In genomic region chr16:45742615-45743476, GRCm38 (mm10) we compare ENCODE assay signal across 8 mouse cellular contexts. TPM values are rescaled to one million over a fixed set of nuclear protein-coding genes. Genes with fewer than 3 reads are reported as not detected.
DNase-seq lines count a peak whose midpoint lies in the region; ATAC-seq and TF ChIP-seq lines count a peak whose summit lies in the region.

Abhd10 (minus strand) TSS chr16:45742955.

- peaks cover 10% of the 10 kb centered on the region for H3K79me2 ChIP-seq in MEL (ENCODE audit: control insufficient read depth, insufficient read depth, low read length, poor library complexity)

- TF ChIP-seq POLR2A in MEL (IDR thresholded peaks at IDR 0.05; ENCODE audit: control insufficient read depth in 1 of 2, insufficient read depth in 1 of 2, low read depth in 1 of 2, low read length in 2 of 2, poor library complexity in 1 of 2) = peak; percentile 84 to 87
- TF ChIP-seq POLR2A in cerebellum, adult 2 months (IDR thresholded peaks at IDR 0.05; ENCODE audit: borderline replicate concordance, insufficient read depth, low read length) = peak; percentile 88

- peak within 1 kb of the TSS; percentile 99 for H3K4me3 ChIP-seq in MEL (ENCODE audit: control insufficient read depth in 1 of 2, insufficient read depth in 1 of 2, low read depth in 2 of 2, low read length in 2 of 2)
- H3K4me3 ChIP-seq in cerebellum, adult 2 months (replicated peaks; ENCODE audit: insufficient read depth, low read depth, low read length) = peak within 1 kb of the TSS; percentile 91
- H3K4me3 ChIP-seq in forebrain, postnatal 0 days (ENCODE audit: low read depth, low read length) = peak within 1 kb of the TSS; percentile 82
- peak within 1 kb of the TSS; percentile 89 for H3K4me3 ChIP-seq in lung, embryonic 16.5 days (ENCODE audit: low read length)

- no peaks in the 10 kb centered on the region; a peak in 1 of 4 replicates for H3K4me1 ChIP-seq in MEL (ENCODE audit: control insufficient read depth in 1 of 2, insufficient read depth in 2 of 2, low read length in 2 of 2)
- no peaks in the 10 kb centered on the region; the same call in 1 of the 2 replicates for H3K4me1 ChIP-seq in cerebellum, adult 2 months (ENCODE audit: control insufficient read depth, insufficient read depth, low read length)
- H3K4me1 ChIP-seq in forebrain, postnatal 0 days (ENCODE audit: insufficient read depth) = no peaks in the 10 kb centered on the region
- H3K4me1 ChIP-seq in lung, embryonic 16.5 days (replicated peaks; ENCODE audit: control insufficient read depth, insufficient read depth, low read length) = peaks cover 5% of the 10 kb centered on the region

- peak; percentile 98 for ATAC-seq in forebrain, postnatal 0 days
- ATAC-seq in lung, embryonic 16.5 days (ENCODE audit: low read depth) = peak; percentile 99

- peaks cover 2 to 14% of the 10 kb centered on the region in 2 experiments; a peak in 3 of 4 replicates for H3K36me3 ChIP-seq in MEL (ENCODE audit: control insufficient read depth in 1 of 2, insufficient read depth in 2 of 2, low read length in 2 of 2)
- H3K36me3 ChIP-seq in forebrain, postnatal 0 days (ENCODE audit: insufficient read depth) = no peaks in the 10 kb centered on the region
- peaks cover 7% of the 10 kb centered on the region for H3K36me3 ChIP-seq in lung, embryonic 16.5 days (ENCODE audit: control insufficient read depth, insufficient read depth, low read length)

- H3K4me2 ChIP-seq in forebrain, postnatal 0 days (ENCODE audit: low read depth) = peak within 1 kb of the TSS; percentile 55
- peak within 1 kb of the TSS; percentile 83 for H3K4me2 ChIP-seq in lung, embryonic 16.5 days (ENCODE audit: low read depth, low read length)

- no peak for TF ChIP-seq RAD21 in MEL (IDR thresholded peaks at IDR 0.05; ENCODE audit: low read depth, low read length)

- H3K27me3 ChIP-seq in MEL (ENCODE audit: control insufficient read depth in 1 of 2, insufficient read depth in 2 of 2, low read length in 2 of 2) = no peaks in the 10 kb centered on the region
- no peaks in the 10 kb centered on the region for H3K27me3 ChIP-seq in cerebellum, adult 2 months (ENCODE audit: control insufficient read depth, insufficient read depth, low read length)
- H3K27me3 ChIP-seq in forebrain, postnatal 0 days (ENCODE audit: insufficient read depth, low read length) = no peaks in the 10 kb centered on the region
- no peaks in the 10 kb centered on the region for H3K27me3 ChIP-seq in lung, embryonic 16.5 days (ENCODE audit: control insufficient read depth, insufficient read depth, low read depth, low read length)

- no peak for TF ChIP-seq CTCF in MEL (IDR thresholded peaks at IDR 0.05 in 2 of 3, conservative IDR thresholded peaks at IDR 0.05 in 1 of 3; ENCODE audit: control insufficient read depth in 1 of 3, insufficient read depth in 1 of 3, low read depth in 2 of 3, low read length in 3 of 3, poor library complexity in 1 of 3, severe bottlenecking in 1 of 3)
- no peak for TF ChIP-seq CTCF in cerebellum, adult 2 months (IDR thresholded peaks at IDR 0.05; ENCODE audit: borderline replicate concordance, insufficient read depth, low read depth, low read length)
- no peak for TF ChIP-seq CTCF in forebrain, postnatal 0 days (IDR thresholded peaks at IDR 0.05; ENCODE audit: low read depth)

- H3K9me3 ChIP-seq in MEL (replicated peaks; ENCODE audit: insufficient read depth, low read length) = no peaks in the 10 kb centered on the region
- no peaks in the 10 kb centered on the region for H3K9me3 ChIP-seq in forebrain, postnatal 0 days (ENCODE audit: low read length)
- no peaks in the 10 kb centered on the region for H3K9me3 ChIP-seq in lung, embryonic 16.5 days (ENCODE audit: control insufficient read depth, low read length)

- DNase-seq in MEL (ENCODE audit: low read depth, low spot score) = peak; percentile 91
- peak; percentile 97 to 98 for DNase-seq in cerebellum, adult 2 months
- peak; percentile 98 for DNase-seq in forebrain, postnatal 0 days
- DNase-seq in heart, postnatal 4 days = peak; percentile 98
- DNase-seq in layer of hippocampus, adult 9-10 months (ENCODE audit: low spot score) = peak; percentile 85
- DNase-seq in ovary, postnatal 10 days (ENCODE audit: low spot score) = peak; percentile 93
- DNase-seq in thymus, postnatal 10 days (ENCODE audit: low spot score in 2 of 2) = peak; percentile 96 to 97

- H3K27ac ChIP-seq in MEL (ENCODE audit: control insufficient read depth, low read depth, low read length) = peak within 1 kb of the TSS; percentile 66
- peak within 1 kb of the TSS; percentile 83 for H3K27ac ChIP-seq in cerebellum, adult 2 months (ENCODE audit: insufficient read depth, low read length)
- peak within 1 kb of the TSS; percentile 94 for H3K27ac ChIP-seq in forebrain, postnatal 0 days (ENCODE audit: low read depth, low read length)
- peak within 1 kb of the TSS; percentile 94 for H3K27ac ChIP-seq in lung, embryonic 16.5 days (ENCODE audit: low read length)

- H3K9ac ChIP-seq in MEL (ENCODE audit: control insufficient read depth, low read depth, low read length, poor library complexity, severe bottlenecking) = peak within 1 kb of the TSS; percentile 99
- peak within 1 kb of the TSS; percentile 96 for H3K9ac ChIP-seq in forebrain, postnatal 0 days
- peak within 1 kb of the TSS; percentile 96 for H3K9ac ChIP-seq in lung, embryonic 16.5 days (ENCODE audit: low read length)

- WGBS in cerebellum, adult 2 months = under 1% methylated on average over 51 of the region's 51 CpGs
- WGBS in forebrain, postnatal 0 days = under 1% methylated on average over 51 of the region's 51 CpGs
- WGBS in lung, embryonic 16.5 days = under 1% methylated on average over 38 of the region's 51 CpGs

- no peak for TF ChIP-seq EP300 in MEL (IDR thresholded peaks at IDR 0.05; ENCODE audit: low read depth in 1 of 2, low read length in 2 of 2)

TF ChIP-seq in MEL, 35 proteins besides CTCF, POLR2A, EP300 and RAD21 (continues in another document):
- TF ChIP-seq BHLHE40 (IDR thresholded peaks at IDR 0.05; ENCODE audit: borderline replicate concordance, low read depth, low read length) (no peak), NRF1 (IDR thresholded peaks at IDR 0.05; ENCODE audit: insufficient read depth, low read depth, low read length, poor library complexity, severe bottlenecking) (peak; percentile 82), JUND (IDR thresholded peaks at IDR 0.05; ENCODE audit: low read depth, low read length) (no peak), RCOR1 (IDR thresholded peaks at IDR 0.05; ENCODE audit: low read depth, low read length) (no peak), MYC (IDR thresholded peaks at IDR 0.05; ENCODE audit: low read depth, low read length) (no peak), ELF1 (IDR thresholded peaks at IDR 0.05; ENCODE audit: low read depth, low read length) (no peak), ZC3H11A (IDR thresholded peaks at IDR 0.05; ENCODE audit: low read depth, low read length) (no peak), SIN3A (IDR thresholded peaks at IDR 0.05; ENCODE audit: low read length) (peak; percentile 25; the same call in 1 of the 2 replicates), TBP (IDR thresholded peaks at IDR 0.05; ENCODE audit: low read depth, low read length) (peak; percentile 40; the same call in 1 of the 2 replicates), MXI1 (IDR thresholded peaks at IDR 0.05; ENCODE audit: low read depth, low read length) (0 out of 2 replicates have a peak, but pooled peaks have one; percentile 16), POLR2AphosphoS5 (IDR thresholded peaks at IDR 0.05; ENCODE audit: borderline replicate concordance, low read depth, low read length) (no peak), E2F4 (IDR thresholded peaks at IDR 0.05; ENCODE audit: borderline replicate concordance, low read depth, low read length) (no peak), ZNF384 (IDR thresholded peaks at IDR 0.05; ENCODE audit: low read depth, low read length) (no peak), GABPA (IDR thresholded peaks at IDR 0.05; ENCODE audit: low read depth, low read length) (no peak), USF2 (IDR thresholded peaks at IDR 0.05; ENCODE audit: borderline replicate concordance in 1 of 2, insufficient read depth in 1 of 2, low read depth in 1 of 2, low read length in 2 of 2) (no peak; a peak in 1 of 4 replicates), GATA1 (IDR thresholded peaks at IDR 0.05; ENCODE audit: low read depth, low read length) (no peak), USF1 (IDR thresholded peaks at IDR 0.05; ENCODE audit: low read depth, low read length) (peak; percentile 91), TCF12 (IDR thresholded peaks at IDR 0.05; ENCODE audit: low read depth, low read length) (peak; percentile 38; the same call in 1 of the 2 replicates), UBTF (IDR thresholded peaks at IDR 0.05; ENCODE audit: borderline replicate concordance, insufficient read depth, low read depth, low read length) (no peak), MYB (IDR thresholded peaks at IDR 0.05; ENCODE audit: low read depth, low read length) (no peak), ZKSCAN1 (IDR thresholded peaks at IDR 0.05; ENCODE audit: low read depth, low read length) (no peak), CHD1 (IDR thresholded peaks at IDR 0.05; ENCODE audit: low read depth, low read length) (no peak), SMC3 (IDR thresholded peaks at IDR 0.05; ENCODE audit: low read depth, low read length) (no peak), MEF2A (IDR thresholded peaks at IDR 0.05; ENCODE audit: extremely low read depth, insufficient replicate concordance, low read depth, low read length, poor library complexity, severe bottlenecking) (no peak), ETS1 (IDR thresholded peaks at IDR 0.05; ENCODE audit: low read depth, low read length) (no peak), MAZ (IDR thresholded peaks at IDR 0.05; ENCODE audit: low read depth, low read length) (peak; percentile 85), CHD2 (IDR thresholded peaks at IDR 0.05; ENCODE audit: low read length) (no peak), MAFK (IDR thresholded peaks at IDR 0.05; ENCODE audit: borderline replicate concordance, low read depth, low read length) (no peak), TAL1 (IDR thresholded peaks at IDR 0.05; ENCODE audit: low read length) (no peak), NELFE (IDR thresholded peaks at IDR 0.05; ENCODE audit: low read depth, low read length) (peak; percentile 84), MAX (IDR thresholded peaks at IDR 0.05; ENCODE audit: low read length) (no peak)

RNA-seq across cellular contexts. Expression of gene Abhd10, which starts in this region (rescaled TPM):
- total RNA-seq in MEL (2012; rRNA removed) = 8.3 and 9.5 TPM in 2 replicates
- polyA plus RNA-seq in MEL (2012; ENCODE audit: insufficient read depth in 1 of 2, insufficient read length in 2 of 2, low read depth in 1 of 2, low replicate concordance in 2 of 2, missing spikeins in 1 of 2) = 10 to 100 TPM in 1 of 2 experiments, not detected in 1; 11.1 TPM
- polyA plus RNA-seq in cerebellum, adult 2 months (2012; rRNA removed) = 37.3 and 41.0 TPM in 2 replicates
- total RNA-seq in forebrain, postnatal 0 days (2014; rRNA removed) = 22.9 and 27.4 TPM in 2 replicates
- polyA plus RNA-seq in forebrain, postnatal 0 days (2015; fragmentation: Nextera tagmentation; extraction: Ambion mirVana) = 24.7 and 33.4 TPM in 2 replicates
- 10 to 100 TPM; 23.1 to 26.9 TPM for total RNA-seq in heart, postnatal 4 days (2021)
- 31.9 and 37.0 TPM in 2 replicates for polyA plus RNA-seq in lung, embryonic 16.5 days (2015; fragmentation: Nextera tagmentation; extraction: Ambion mirVana)

Comparison
In these comparisons a context has a peak if more than half of its experiments do, and no peak if none do; other contexts are left out.
1. Peak in every context shown above with its lines: DNase-seq, ATAC-seq, H3K4me3 ChIP-seq and H3K27ac ChIP-seq.